Mouse (Mus musculus) erythroblast, adult 5-6 weeks (primary cell): Measurements from ENCODE around the gene Fam199x. TPM values are rescaled to one million over a fixed set of nuclear protein-coding genes. Genes with fewer than 3 reads are reported as not detected.

Source experiments
- ATAC-seq: replicated peaks from 2 replicates; pipeline ENCODE4 v1.8.0; 2016; ENCODE audit warnings: moderate number of reproducible peaks, mild to moderate bottlenecking, moderate TSS enrichment, inconsistent platforms; ENCODE audit not compliant: poor library complexity, low FRiP score, severe bottlenecking
- total RNA-seq, 2 experiments: library from RNA; stranded (forward) in 1 of 2; stranded (reverse) in 1 of 2; fragments of 150-400 nt in 1 of 2; fragments of 200-764, 138-1000 nt in 1 of 2; gene quantifications; 2 replicates each; pipeline versions ENCODE4 v1.2.3 to v1.2.4; 2015 to 2017; ENCODE audit warnings: low replicate concordance in 2 of 2

Gene Fam199x
- total RNA-seq (2015; ENCODE audit: low replicate concordance) (0.58 and 1.0 TPM in 2 replicates), total RNA-seq (2017; ENCODE audit: low replicate concordance) (2.0 and 2.2 TPM in 2 replicates)

DNA sequence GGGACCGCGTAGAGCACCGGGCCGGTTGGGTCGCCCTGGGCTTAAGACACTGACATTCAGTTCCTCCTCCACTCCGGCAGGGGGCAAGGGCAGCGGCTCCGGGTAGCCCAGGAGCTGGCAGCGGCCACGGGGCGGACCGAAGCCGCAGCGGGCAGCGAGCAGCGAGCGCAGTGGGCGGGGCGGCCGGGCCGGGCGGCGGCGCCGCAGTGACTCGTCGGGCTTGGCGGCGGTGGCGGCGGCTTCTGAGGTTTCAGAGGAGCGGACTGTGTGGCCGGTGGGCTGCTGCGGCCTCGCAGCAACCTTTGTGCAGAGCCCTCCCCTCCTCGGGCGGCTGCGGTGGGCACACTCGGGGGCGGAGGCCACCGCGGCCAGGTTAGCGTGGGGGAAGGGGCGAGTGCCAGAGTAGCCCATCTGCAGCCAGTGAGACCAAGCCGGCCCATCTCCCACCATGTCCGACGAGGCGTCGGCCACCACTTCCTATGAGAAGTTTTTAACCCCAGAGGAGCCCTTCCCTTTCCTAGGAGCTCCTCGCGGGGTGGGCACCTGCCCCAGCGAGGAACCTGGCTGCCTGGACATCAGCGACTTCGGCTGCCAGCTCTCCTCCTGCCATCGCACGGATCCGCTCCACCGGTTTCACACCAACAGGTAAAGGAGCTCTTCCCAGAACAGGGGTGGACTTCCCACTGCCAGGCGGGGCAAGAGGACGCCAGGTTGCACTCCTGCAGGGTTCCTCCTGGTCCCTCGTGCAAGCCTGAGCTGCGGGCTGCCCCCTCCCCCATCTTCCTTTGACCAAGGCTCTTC, at the start of gene Fam199x:
Gene Fam199x, plus strand, starts transcription at position 170 of the 801 bp plus-strand sequence.
- ATAC-seq = peak; percentile 98

DNA sequence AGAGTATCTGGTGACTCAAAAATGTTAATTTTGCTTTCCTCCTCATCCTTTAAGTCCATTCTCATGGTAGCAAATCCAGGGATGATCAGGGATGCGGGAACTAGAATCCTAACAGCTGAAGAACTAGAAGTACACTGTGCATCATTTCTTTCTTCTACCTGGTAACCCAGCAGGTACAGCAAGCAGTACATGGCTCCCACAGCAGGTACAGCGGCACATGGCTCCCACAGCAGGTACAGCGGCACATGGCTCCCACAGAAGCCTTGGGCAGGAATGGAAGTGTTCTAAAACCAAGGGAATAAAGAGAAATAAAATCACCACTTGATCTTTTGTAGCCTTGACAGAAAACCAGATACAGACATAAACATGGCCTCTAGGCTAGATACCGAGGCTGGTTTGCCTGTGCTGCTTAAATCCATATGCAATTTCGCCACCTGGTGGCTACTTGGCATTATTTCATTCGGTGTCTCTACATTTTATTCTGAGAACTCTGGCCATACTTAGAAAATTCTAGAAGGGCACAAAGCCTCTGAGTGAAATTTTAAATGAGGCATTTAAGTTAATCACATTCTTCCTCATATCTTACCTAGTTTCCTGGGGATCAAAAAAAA, 34.2 kb upstream of the Fam199x start:
- peak; percentile 78 for ATAC-seq

DNA sequence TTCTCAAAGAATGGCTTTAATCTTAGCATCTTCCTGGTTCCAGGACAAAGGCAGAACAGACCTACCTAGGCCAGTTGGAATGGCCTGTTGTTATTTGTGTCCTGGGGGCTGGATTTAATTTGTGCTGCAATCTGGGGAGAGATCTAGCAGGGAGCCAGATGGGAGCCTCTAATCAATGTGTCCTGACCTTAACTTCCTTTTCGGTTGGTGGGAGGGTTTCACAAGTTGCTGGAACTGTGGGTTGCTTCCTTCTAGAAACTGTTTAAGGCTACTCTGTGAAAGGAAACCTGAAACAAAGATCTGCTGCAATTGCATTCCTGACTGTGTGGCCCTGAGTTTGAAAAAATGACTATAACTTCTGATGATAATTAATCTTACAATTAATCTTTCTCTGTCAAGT, 31.7 kb upstream of the Fam199x start:
- no peak for ATAC-seq

DNA sequence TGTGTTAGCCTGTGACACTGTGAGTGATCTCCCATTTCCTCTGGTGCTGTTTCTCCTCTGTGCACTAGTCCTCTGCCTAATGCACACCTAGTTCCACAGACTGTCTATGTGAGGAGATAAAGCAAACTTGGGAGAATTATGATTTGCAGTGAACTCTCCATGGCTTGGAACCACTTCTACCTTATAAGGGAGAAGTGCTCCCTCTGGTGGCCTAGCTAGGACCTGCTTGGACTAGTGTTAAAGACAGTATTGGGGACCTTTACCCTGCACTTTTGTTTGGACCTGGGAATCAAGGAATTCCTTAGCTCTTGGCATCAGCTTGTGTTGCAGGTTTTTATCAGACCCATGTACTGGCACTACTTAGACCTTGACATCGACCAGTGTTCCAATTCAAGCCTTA, 30.1 kb upstream of the Fam199x start:
- peak; percentile 72 for ATAC-seq

DNA sequence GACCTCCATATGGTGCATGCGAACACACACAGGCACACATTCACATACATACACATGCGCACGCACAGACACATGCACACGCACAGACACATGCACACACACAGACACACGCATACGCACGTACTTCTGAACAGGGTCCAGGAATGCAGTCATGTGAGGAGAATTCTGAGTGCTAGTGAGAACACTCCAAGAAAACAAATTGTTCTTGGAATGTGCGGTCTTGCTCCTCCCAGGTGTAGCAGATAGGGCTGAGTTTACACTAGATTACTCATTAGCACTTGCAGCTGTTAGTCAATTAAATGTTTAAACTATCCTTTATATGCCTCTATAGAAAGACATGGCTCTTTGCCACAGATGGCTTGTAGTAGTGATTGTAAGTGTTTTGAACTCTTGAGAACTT, 18.5 kb upstream of the Fam199x start:
- ATAC-seq = no peak

DNA sequence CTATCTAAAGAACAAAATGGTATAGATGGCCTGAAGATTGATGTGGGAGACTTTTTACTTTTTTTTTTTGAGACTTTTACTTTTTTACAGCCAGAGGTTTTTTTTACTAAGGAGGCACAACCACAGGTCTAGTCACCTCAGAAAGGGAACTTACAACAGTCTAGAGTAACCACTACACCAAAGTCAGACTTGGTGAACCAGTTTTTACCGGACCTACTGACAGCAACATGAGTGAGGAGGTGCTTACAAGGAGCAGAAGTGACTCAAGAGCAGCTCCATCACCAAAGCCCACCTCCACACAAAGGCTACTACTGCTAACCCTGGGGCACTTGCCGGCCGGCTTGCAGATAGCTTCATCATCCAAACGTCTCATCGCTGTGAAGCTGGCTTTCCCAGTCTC, 17.7 kb upstream of the Fam199x start:
- no peak for ATAC-seq

DNA sequence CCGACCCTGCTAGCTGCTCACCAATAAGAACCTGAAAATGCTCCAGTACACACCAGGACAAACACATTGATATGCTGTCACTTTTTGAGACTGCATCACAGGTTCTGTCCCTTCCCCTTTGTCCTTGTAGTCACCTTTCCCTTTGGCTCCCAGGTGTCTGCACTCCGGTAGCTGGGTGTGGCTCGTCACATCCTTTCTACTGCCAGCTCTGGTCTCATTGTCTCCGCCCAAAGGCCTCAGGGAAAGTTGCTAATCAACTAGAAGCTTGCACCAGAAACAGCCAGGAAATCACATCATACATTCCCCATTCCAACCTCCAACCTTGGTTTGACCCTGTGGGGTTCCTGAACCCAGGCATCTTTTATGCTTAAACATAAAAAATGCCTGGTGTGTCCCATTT, 15.1 kb upstream of the Fam199x start:
- ATAC-seq = no peak

DNA sequence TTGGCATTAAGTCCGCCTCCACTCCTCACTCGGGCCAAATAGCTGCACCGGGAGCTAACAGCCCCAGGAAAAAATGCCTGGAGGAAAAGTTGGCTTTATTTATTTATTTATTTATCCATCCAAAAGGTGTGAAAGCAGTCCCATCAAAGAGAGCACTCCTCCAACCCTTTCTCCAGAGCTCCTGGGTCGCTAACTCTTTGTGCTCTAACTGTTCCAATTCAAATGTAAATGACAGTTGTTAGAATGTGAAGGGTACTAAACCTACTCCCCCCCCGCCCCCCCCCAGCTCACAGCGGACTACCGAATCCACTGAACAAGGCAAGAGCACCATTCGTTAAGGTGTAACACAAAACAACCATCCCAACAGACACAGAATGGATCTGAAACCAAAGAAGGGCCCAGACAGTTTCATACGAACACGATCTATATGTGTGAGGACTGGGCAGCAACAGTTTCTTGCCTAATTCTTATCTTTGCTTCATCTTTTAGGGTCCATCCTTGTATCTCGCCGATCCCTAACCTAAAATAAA, 11.9 kb upstream of the Fam199x start:
- ATAC-seq = 0 out of 2 replicates have a peak, but pooled peaks have one; percentile 17

DNA sequence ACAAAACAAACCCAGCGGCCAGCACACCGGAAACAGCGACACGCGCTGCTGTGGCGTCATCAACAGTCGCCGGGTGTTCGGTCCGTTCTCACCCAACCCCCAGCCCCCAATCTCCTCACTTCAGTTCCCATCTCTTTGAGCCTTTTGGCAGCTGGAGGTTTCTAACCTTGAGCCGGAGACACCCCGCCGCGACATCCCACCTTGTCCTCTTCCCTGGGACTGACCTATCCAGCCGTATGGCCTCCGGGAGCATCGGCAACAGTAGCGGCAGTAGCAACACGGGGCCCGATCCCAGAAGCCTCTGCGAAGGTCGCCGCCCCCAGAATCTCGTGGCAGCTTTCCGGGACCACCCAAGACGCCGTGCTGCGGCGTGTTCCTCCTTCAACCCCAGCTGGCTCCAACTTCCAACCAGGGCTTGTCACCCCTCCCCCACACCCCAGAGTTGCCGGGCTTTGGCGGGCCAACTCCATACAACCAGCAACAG, 11.4 kb upstream of the Fam199x start, which contains the start of gene Slc25a53:
Gene Slc25a53, minus strand, starts transcription at position 303 of the 484 bp plus-strand sequence.
- ATAC-seq = peak; percentile 98

DNA sequence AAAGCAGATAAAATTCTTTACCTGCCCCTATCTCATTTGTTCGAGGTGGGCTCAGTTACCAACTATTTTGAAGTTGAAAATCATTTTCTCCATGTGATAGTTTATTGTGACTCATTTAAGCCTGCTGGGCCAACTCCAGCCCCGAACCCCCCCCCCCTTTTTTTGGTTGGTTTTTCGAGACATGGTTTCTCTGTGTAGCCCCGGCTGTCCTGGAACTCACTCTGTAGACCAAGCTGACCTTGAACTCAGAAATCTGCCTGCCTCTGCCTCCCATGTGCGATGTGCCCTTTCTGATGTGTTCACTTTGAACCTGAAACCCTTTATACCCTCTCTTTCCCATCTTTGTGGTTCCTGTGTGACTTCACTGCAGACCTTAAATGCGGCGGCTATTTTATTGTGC, 10.9 kb upstream of the Fam199x start:
- no peak for ATAC-seq

DNA sequence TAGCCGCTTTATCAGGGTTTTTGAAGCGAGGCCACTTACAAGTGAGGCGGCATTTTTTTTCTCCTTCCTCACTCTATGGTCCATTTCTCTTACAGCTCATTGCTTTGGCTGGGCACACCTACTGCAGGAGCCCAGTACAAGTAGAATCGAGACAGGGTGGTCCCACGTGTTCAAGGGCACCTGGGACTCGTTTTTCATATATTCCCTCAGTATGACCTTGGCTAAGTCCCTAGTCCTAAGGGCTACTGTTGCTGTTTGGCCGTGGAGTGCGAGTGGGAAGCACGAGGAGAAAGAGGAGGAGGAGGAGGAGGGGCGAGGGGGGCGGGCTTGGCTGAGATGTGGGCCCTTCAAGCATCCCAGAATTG, 352 bp upstream of the Fam199x start:
- no peak for ATAC-seq

DNA sequence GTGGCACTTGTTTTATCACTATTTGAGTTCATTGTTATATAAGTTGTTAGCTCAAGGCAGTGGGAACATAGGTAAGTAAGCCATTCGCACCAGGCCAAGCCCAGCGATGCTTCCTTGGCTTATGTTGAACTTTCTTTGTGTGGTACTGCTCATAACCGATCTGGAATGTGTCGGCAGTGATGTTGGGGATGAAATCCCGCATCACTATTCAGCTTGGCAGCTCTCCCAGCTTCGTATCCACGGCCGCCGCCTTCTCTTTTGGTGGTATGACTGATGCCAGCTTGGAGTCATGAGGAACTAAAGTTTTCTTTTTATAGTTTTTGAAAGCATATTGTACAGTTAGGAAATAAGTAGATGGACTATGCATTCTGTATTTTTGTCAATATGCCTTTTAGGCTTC, 13.8 kb downstream of the Fam199x start:
- no peak for ATAC-seq

DNA sequence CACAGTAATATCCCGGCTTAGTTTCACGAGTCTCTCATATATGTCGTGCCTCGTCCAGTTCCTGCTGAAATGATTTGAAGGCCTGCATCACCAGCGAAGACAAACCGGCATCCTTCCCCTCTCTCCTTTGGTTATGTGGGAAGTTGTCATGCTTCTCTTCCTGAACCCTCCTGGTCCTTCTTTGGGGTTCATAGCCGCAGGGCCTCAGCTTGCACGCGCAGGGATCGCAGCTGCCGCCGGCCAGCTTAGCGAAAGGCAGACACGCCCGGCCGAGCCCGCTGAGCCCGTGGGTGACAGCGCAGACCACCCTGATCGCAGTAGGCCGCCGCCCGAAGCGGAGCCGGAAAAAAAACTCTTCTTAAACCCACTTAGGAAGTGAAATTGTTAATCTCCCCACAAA, 55.1 kb downstream of the Fam199x start:
- no peak for ATAC-seq

DNA sequence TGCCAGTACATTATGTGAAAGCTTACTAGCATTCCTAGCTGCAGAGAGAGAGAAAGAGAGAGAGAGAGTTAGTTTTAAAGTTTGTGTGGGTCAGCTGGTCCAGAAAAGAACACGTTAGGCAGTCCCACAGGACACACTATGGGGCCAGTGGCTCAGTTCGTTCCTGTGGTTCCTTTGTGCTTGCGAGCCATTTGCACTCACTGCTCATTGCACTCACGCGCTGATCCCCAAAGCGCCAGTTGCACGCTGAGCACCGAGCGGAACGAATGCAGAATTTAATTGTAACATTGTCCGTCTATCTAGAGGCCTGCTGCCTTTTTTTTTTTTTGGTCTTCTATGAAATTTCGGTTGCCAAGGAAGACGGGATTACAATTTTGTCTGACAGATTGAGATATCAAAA, 57.1 kb downstream of the Fam199x start:
- ATAC-seq = no peak

DNA sequence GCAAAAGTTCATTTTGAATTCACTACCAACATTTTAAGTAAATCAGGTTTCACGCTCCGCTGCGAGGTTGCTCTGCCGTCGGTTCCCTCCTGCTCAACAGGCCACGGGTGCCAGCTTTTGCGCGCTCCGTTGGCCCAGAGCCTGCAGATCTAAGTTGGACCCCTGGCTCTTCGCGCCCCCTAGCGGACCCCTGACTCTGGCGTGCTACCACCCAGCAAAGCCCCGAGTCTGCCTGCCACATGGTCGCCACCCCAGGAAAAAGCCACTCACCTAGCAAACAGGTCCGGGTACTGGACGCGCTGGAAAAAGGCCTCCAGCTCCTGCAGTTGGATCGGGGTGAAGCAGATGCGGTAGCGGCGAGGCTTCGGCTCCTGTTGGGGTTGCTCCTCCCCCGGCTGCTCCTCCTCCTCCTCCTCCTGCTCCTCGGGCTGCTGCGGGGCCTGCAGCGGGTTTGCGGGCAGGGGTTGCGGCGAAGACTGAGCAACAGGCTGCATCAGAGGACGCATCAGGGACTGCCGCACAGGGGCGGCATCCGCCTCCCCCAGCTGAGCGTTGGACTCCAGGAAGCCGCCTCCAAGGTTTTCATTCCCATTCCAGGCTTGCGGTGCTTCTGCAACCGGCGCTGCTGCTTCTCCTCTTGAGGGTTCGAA, 68.8 kb downstream of the Fam199x start:
- ATAC-seq = no peak

DNA sequence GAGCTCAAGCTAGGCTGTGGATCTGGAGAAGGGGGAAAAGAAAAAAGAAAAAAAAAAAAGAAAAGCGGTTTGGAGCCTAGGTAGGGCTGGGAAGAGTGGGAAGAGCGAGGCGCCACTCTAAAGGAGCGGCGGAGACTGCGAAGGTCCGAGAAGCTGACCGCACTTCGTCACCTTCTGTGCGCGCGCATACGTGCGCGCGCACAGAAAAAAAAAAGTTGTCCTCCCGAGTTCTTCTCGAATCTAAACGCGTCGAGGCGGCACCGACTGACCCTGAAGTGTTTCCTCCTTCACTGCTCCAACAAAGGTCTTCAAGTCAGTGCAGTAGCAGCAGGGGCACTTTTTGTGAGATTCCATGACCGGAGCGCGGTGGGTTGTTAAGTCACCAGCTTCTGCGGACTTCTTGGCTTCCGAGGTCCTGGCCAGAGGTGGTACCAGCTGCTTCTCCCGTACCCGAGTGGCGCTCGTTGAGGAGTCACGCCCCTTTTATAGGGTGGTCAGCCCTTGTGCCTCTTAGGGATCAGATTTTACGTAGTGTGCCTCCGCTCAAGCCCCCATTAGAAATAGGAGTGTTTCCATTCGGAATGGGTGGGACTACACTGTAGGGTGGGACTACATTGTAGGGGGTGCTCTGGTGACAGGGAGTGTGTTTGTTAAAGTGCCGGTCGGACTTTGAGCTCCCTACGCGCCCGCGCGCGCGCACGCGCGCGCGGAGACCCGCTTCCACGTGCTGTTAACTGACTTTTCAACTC, 70.5 kb downstream of the Fam199x start:
- no peak for ATAC-seq

DNA sequence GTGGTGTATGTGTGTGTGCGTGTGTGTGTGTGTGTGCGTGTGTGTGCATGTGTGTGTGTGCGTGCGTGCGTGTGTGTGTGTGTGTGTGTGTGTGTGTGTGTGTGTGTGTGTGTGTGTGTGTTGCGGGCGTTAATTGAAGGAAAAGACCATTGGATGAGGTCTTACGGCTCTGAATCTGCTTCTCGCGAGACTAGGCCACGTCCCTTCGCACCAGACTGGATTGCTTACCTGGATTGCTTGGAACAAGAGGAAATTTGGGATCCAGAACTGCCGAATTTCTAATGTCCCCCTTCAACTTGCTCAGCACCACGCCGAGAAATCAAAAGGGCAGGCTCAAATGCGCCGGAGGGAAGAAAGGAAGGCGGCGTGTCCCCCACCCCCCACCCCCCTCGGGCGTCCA, 72.3 kb downstream of the Fam199x start, which contains the start of gene Esx1:
Gene Esx1, minus strand, starts transcription at position 366 of the 400 bp plus-strand sequence.
- no peak for ATAC-seq

DNA sequence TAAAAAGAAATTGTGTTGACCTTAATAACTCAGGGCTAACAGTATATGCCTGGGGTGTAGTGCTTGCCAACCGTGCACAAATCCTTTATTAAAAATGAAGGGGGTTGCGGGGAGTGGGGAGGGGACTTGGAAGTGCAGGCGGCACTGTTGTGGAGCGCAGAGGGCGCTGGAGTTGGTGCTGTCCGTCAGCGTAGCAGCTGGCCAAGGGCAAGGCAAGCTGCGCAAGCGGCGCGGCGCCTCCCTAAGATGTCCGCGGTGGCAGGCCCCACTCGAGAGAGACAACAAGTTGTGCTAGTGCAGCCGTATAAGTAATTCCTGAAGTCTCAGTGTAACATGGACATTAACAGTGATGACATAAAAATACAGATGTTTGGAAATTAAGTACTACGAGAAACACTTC, 78.1 kb downstream of the Fam199x start:
- no peak for ATAC-seq
